Mouse (Mus musculus) spleen, postnatal 36 days (tissue): ENCODE results near the gene Pax6.

ENCODE experiments used
- DNase-seq, 2 experiments: peaks; one replicate each; pipeline ENCODE4 v3.0.0; 2022; ENCODE audit warnings: low spot score in 2 of 2, mixed read lengths in 1 of 2

The Pax6 gene

DNA sequence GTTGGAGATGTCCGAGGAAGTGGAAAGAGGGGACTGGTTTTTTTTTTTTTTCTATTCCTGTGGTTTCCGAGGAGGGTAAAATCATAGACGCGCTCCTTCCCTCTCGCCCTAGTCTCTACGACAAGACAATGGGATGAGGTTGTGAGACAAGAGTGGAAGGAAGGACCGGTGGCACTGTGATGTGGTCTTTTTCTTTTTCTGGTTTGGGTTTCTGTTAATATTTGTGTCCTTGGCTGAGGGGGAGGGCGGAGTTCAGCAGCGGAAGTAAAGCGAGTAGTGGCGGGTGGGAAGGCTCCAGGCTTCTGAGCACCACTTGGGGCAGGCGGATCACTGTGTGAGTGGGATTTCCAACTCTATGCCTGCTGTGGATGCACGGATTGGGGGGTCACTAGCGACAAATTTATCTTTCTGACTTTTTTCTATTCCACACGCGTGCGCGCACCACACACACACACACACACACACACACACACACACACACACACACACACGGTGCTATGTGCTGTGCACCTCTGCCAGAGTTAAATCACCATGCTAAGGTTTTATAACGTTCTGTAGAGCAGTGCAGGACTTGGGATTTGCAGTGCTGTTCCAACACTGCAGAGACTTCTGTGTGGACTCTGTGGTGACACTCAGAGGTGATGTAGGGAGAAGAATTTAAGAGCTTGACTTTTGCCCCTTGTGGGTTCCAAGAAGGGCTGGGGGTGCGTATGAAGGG, 14.1 kb downstream of the Pax6 start:
- no peak for DNase-seq

DNA sequence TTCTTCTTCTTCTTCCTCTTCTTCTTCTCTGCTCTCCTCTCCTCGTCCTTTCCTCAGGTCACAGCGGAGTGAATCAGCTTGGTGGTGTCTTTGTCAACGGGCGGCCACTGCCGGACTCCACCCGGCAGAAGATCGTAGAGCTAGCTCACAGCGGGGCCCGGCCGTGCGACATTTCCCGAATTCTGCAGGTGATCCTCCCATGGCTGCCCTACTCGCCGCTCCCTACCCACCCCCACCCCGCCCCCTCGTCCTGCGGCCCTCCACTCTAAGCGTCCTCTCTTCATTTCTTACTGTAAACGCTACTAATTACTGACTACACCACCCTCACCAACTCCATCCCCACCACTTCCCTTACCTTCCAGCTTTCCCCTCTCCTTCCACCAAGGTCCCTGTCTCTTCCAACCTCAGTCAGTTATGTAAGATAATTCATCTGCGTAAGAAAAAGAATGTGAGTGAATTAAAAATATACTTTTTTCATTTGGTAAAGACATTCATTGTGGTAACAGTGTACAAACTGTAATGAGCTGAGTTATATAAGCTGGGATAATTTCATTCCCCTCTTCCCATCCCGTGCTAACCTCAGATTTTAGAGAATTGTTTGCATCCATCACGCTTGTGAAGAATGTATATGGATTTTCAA, 15.2 kb downstream of the Pax6 start:
- no peak for DNase-seq

DNA sequence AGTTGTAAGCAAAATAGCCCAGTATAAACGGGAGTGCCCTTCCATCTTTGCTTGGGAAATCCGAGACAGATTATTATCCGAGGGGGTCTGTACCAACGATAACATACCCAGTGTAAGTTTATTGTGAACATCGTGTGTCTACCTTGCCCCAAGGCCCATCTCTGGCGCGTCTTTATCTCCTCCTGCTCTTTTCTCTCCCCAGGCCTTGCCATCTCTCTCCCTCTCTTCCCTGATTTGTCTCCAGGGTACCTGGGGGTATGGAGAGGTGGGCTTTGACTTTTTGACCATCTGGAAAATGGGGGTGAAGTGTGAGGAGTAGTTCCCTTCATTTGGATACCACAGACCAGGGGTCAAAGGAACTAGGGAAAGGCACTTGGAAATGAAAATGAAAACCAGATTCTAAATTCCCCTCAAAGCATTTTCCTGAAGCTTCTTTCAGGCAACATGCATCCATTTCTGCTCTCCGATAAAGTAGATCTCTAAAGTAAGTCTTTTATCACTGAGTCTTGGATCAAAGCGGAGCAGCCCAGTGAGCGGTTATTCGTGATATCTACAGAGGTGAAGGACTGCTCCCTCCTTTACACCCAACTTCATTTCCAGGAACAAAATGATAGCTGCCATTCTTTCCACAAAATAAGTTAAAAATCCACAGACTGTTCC, 16.4 kb downstream of the Pax6 start:
- DNase-seq: no peak

DNA sequence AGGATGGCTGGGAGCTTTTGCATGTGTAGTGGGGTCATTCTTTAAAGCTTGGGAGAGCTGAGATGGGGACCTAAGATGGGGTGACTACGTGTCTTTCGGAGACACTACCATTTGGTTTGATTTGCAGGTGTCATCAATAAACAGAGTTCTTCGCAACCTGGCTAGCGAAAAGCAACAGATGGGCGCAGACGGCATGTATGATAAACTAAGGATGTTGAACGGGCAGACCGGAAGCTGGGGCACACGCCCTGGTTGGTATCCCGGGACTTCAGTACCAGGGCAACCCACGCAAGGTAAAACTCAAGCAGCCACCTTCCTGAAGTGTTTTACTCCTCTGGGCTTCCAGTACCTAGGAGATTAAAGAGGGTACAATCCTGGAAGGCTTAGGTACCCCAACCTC, 17.0 kb downstream of the Pax6 start:
- DNase-seq: no peak

DNA sequence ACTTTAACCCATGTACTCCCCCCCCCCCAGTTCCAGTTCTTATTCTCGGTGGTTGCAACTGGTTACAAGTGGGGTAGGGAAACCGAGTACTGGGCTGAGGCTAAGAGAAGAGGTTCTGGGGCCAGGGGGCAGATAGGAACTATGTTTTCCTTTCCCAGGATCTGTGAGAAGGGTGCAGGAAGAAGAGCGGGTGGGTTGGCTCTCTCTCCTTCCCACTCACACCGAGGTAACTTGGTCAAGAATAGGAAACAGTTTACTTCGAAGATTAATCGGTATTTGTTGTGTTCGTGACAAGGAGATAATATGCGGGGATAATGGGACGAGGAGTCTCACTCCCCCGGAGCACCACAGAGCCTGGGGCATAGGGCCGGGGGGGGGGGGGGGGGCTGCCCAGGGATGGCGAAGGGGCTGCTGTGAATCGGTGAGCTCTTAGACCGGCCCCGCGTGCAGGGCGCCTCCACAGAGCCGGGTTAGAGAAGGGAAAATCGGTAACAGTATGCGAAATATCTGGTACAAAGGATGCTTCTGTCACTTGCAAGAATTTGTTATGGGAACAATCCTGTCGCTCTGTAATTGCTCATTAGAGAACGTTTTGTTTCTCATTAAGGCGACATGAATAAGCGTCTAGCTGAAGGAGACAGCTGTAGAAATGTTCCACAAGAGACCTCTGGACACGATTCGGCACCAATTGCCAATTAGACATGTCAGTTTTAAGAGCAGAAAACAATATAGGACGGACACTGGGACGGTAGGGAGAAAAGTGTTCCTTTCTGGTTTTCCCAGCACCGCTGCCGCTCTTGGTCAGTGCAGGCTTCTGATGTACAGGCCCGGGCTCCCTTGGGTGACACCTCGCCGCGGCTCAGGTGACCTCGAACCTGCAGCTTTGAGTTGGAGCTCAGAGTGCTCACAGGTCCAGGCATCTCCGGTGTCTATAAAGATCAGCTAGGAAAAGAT, 17.9 kb downstream of the Pax6 start:
- no peak for DNase-seq

DNA sequence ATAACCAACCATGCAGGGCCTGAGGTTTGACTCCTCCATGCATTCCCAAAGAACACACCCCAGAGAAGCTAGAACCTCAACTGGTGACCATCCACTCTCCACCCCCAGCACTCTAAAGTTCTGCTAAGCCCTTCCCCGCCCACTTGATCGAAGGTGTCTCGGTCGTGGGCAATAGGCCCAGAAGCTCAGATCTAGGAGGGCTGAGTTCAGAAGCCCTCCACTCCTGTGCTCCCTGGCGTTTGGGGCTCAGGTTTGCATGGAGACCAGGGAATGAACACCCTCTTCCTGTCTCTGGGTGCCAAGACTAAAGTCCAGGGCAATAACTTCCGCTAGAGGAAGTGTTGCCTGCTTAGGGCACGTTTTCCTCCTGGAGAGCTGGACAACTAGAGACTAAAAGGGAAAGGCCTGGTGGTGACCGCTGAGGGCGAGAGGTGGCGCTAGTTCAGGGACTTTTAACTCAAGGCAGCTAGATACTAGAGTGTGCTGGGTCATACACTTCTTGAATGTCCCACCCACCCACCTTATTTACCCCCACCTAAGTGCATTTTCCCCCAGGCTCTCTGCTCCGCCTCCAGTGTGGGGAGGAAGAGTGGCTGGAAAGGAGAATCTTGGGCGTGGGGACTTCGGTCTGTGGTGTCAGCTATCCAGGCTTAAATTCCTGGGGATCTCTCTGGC, 18.8 kb downstream of the Pax6 start:
- no peak for DNase-seq

DNA sequence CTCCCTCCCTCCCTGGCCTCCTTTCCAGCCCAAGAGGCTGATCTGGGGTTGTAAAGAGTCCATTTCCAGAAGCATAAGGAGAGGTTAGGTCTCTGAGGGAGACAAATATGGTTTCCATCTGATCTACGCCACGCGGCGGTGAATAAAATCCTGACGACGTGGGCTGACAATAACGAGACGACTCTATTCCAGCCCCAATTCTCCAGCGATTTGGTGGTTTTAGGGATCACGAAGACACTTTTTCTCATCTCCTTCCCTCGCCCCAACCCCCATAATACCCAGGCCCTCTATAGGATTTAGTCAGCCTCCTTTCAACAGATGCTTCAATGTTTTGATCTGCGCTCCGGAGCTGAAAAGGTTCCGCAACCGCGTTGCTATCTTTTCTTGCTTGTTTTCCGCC, 19.3 kb downstream of the Pax6 start:
- DNase-seq: no peak

DNA sequence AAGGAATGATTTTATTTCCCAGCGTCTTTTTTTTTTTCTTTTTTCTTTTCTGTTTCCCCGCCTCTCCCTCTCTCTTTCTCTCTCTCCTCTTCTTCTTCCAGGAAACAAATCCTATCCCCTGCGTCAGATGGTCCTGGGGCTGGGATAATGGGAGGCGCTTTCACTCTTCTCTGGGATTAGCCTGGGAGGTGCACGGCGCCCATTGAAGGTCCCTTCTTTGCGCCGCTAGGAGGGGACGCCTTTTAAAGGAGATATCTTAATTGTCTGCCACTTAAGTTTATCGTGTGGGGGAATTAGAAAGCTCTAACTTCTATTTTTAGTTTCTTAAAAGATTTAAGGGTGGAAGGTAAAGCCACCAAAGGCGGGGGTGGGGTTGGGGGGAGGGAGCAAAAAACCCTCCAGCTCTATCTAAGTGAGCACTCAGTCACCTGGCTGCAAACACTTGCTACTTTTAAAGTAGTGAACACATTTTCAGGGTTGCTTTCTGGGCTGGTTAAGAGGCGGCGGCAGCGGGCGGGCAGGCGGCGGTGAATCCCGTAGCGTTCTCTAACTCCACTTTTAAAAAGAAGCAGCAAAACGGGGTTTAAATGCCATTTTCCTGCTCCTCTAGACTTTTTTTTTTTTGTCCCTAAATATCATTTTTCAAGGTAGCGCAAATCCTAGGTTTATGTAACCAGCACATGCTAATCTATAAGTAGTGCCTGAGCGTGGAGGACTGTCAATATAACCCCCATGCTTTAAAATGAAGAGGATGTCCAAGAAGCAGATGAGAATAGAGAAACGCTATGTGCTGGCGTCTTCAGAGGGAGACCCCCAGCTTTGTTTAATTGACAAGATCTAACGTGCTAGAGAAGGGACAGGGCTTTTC, 20.0 kb downstream of the Pax6 start:
- DNase-seq: no peak

DNA sequence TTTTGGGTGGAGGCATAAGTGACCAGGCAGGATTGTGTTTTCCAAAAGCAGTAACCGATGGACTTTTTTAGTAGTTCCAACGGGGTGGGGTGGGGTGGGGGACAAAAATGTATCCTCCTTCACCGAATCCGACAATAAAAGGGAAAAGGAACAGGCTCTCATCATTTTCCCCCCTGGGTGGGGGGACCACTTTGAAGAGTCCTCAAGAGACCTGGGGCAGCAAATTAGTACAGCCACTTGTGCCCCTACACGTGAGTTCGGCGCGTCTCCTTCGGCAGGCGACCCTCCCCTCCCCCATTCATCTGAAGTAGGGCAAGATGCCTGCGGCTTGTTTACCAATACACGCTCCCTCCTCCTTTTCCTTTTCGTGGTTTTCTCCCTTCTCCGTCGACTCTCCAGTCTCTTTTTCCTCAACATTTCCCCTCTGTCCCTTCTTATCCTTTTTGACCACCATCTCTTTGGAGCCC, 20.6 kb downstream of the Pax6 start:
- no peak for DNase-seq

DNA sequence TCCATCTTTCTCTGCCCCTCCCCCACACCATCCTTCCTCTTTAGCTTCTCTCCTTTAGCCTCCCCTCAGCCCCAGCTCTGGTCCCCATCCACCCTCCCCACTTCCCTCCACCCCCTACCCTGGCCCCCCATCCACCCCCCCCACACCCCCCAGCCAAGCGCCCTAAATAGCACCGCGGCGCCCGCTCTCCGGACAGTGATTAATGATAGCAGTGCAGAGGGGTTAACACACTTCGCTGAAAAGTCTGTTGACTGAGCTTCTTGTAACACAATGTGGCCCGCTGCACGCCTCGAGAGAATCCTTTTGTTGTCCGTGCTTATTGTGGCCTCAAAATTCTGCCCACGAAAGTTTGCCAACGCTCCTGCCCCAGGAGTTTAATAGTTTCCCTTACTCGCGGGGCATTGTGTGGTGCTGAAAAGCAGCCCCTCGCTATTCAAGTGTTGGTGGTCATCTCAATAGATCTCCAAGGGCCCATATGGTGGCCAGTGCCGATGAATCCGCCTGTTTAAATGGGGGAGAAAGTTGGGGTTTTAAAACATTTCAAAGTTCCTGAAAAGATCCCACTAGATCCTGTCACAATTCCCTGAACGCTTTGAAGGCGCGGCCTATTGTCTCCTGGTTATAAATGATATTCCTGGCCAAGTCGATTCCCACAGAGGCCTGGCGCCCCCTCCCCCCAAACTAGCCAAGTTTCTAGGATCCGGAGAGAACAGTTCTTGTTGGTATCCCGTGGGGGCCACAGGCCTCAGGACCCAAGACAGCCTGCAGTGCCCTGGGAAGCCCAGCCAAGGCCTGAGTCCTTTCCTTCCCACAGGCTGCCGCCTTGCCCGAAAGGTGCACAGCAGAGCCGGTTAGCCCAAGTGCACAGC, 21.3 kb downstream of the Pax6 start:
- DNase-seq: no peak

DNA sequence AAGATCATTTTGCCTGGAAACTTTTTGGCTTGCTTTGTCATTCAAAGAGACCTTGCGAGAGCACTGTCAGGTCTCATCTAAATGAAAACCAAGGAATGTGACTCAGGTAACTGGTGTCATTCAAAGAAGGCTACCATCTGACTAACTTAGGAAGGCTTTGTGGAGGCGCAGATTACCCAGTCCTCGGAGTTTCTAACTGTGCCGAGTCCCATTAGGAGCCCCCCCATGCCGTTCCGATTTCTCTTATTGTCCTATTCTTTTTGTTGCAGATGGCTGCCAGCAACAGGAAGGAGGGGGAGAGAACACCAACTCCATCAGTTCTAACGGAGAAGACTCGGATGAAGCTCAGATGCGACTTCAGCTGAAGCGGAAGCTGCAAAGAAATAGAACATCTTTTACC, 22.6 kb downstream of the Pax6 start:
- DNase-seq: no peak

DNA sequence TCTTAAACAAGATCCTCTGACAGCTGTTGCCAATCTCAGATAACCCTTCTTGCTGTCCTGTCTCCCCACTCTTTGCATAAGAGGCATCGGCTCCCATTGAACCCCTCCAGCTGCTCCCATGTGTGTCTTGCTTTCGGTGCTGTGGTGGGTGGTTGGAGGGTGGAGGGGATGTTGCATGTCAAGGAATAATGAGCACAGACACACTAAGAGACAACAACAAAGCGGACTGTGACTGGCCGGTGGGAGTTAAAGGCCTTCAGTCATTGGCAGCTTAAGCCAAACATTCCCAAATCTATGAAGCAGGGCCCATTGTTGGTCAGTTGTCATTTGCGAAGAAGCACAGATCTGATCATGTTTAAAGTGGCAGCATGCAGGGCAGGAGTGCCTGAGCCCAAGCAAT, 29.0 kb downstream of the Pax6 start:
- no peak for DNase-seq

DNA sequence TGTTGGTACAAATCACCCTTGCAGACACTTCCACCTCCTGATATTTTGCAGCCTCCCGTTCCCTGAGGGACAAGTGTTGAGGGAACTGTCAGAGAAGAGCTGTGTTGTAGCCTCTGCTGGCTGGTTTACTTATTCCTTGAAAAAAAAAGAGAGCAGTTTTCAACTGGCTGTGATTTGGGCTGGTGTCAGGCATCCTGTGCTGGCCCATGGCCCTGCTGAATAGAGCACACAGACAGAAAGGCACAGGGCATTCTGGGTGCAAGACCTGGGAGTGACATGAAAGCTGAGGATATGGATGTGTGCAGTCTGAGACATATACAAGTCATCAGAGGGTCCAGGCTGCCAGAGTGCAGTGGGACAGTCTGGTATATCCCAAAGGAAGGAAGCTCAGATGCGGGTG, 29.9 kb downstream of the Pax6 start:
- no peak for DNase-seq

DNA sequence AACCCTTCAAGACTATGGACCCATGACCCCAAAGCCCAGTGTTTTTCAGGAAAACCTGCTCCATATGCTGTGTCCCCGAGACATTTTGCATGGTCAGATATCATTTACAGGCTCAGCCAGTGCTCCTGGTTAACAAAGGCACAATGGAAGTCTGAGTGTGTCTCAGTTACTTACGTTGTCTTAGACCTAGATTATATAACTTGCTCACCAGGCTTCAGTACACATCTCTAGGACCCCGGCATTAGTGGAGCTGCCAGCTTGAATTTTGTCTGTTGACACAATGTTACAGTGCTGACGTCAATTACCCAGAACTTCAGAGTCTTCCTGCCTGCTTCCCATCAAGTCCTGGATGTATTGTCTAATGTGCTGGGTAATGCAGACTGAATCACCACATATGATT, 33.1 kb downstream of the Pax6 start:
- DNase-seq: no peak

DNA sequence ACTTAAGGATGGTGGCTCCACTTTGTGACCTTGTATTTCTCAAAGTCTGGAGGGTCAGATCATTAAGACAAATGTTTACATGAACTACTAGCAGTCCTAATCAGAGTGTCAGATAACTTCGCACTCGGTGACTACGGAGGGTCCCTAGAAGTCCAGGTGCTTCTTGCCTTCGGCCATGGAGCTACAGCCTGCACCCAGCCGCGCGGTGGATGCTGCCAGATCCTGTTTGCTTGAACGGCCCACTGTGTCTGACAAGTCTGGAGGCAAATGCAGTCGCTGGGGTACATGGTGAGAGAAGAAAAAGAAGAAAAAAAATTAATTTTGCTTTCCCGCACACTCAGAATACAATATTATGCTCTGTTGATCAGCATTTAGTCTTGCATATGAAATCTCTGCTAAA, 33.9 kb downstream of the Pax6 start:
- no peak for DNase-seq

DNA sequence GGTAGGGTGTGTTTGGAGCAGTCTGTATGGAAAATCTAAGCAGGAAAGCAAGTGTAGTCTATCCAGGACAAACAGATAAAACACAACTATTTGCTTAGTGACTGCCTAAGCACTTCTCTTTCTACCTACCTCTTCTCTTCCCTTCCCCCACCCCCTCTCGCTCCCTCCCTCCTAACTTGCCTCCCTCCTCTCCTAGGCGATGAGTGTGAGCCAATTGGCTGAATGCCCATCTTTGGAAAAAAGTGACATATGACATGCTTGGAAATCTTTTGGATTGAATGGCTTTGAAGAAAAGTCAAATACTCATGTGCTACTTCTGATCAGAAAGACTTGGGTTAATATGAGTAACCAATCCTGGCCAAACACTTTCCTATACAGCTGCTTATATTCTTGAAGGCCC, 36.6 kb downstream of the Pax6 start:
- DNase-seq: no peak

DNA sequence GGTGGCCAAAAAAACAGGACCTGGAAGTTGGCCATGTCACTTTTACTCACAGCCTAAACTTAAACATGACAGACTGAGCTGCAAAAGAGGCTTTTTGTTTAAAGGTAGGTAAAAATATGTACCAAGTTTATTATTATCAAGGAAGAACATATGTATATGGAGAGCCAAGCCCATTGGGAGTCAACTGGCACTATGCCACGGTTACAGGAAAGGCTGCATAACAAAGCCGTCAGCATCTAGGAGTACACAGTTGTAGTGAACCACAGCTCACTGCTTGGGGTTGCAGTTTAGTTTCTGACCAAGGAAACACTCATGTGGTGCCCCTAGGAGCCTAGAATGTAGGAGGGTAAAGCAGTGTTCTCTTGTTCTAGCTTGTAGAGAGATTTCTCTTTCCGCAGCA, 40.4 kb downstream of the Pax6 start:
- no peak for DNase-seq

DNA sequence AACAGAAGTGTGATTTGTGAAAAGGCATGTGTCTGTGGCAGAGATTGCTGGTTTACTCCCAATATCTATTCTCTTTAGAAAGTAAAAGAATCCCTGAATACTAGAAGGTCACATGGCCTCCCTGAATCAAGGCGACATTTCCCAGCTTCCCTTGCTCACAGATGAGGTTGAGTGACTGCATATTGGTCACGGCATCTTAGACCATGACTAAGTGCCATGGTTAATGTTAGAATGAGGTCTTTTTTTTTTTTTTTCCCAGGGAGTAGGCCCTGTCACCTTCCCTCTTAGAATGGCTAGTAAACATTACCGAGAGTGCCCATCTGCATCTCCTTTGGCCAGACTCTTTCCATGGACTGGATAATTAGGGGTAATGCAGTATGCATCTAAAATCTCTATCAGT, 41.8 kb downstream of the Pax6 start:
- DNase-seq: no peak

DNA sequence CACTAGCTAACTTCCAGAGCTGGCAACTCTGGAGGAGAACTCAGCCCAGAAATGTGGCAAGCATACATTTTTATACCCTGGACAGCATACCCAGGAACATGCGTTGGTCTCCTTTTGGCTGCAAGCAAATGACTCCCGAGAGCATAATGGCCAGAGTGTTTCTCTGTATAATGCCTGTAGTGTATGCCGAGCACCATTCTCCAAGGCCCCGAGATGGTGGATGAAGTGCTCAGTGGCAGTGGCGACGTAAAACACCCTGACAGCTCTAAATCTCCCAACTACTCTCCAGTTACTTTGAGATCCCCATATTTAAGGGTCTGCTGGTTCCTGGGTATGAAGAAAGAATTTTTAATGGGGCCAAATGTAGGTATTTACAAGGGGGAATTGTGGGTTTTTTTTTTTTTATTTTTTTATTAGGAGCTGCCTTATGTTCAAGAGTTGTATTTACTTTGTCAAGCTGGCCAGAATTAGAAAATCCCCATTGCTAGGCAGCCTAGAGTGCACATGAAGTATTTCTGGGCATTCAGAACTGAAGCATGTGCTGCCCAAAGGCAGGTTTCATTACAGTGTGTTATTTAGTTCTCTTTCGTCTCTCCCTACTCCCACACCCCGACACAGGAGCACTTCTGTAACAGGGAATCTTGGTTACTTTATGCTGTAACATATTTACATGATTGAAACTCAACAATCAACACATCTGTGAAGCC, 46.9 kb downstream of the Pax6 start:
- no peak for DNase-seq
